Mouse (Mus musculus) ES-E14 (cell line): ENCODE measurements around the gene Myrfl.

Source experiments
- CHD2 ChIP-seq: IDR thresholded peaks from 2 replicates; pipeline ENCODE4 v1.6.1; 2014; ENCODE audit warnings: mild to moderate bottlenecking, low read depth, low read length, inconsistent platforms
- ZC3H11A ChIP-seq: IDR thresholded peaks from 2 replicates; pipeline ENCODE4 v1.6.1; 2012; ENCODE audit warnings: low read depth, mild to moderate bottlenecking, inconsistent platforms, low read length, borderline replicate concordance

GRCm38 (mm10) chr10:116748681-116749080 lies 148.0 kb downstream of the Myrfl start:
- no peak for TF ChIP-seq CHD2
- no peak for TF ChIP-seq ZC3H11A
